Mouse (Mus musculus) frontal cortex, adult (tissue): ENCODE data around the gene Fgf14.
"Not testable (repeated sequence)": the region's sequence is repeated elsewhere in the genome, so short reads cannot be mapped to it uniquely, and the experiment has no call there.

Source experiments
- ATAC-seq: cut with Nextera tagmentation; 2 replicates; pipeline ENCODE4 v1.9.2; 2017; ENCODE audit warnings: mild to moderate bottlenecking, moderate library complexity, mixed read lengths; ENCODE audit not compliant: low TSS enrichment

Fgf14 gene

DNA sequence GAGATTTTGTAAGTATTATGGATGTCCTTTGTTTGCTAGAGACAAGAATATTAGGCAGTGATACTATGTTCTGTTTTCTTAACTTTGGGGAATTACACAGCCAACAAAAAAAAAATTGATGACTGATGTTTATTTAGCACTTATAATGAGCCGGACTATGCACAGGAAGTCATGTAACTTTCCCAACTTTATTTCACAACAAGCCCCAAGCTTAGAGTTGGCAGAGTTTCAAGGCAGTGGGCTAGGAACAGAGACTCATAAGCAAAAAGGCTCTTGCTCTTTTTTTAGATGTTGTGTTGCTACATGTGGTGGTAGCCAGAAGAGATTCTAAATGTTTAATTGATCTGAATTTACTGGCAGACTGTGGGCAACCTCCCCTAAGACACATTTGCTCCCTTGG lies 191.7 kb downstream of the Fgf14 start:
- ATAC-seq = peak; percentile 34; the same call in 1 of the 2 replicates

DNA sequence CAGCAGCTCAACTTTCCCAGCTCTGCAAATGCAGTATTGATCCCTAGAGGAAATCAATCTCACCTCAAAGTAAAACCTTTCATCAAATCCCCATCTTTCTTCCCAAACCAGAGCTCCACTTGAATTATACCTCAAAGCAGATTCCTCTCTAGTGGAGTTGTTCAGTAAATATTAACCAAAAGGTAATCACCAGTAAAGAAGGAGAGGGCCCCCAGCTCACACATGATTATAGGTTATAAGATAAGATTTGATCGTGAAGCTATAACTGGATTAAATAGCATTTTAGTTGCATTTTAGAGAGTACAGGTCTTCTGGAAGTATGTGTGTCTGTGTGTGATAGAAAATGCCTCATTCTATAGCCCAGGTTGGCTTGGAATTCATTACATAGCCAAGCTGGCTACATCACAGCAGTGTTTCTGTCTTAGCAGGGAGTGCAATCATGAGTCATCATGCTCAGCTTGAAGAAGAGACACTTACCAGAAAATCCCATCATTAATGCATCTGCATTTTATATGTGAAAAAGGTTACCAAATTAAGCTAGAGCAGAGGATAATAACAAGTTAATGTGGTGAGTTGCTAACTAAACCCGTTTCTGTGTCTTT lies 202.8 kb downstream of the Fgf14 start:
- peak; percentile 88 for ATAC-seq

- ATAC-seq = peak; percentile 73
Observed at GRCm38 (mm10) chr14:124470909-124471308, 206.0 kb downstream of the Fgf14 start.

DNA sequence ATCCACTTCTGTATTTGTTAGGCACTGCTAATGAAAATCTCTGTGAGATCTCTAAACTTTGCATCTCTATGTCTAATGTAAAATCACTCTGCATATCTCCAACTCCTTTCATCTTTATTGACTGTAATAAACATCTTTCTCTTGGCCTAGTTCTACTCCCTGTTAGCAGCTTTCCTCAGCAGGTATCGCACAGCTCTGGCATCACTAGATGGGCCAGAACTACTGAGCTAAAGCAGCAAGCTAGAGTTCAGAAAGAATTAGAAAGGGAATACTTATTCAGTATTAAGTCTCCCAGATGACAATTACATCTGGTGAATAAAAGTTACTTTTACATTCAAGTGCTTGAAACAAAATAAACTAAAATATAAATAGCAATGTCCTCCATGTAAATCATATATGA lies 221.8 kb downstream of the Fgf14 start:
- no peak for ATAC-seq

- ATAC-seq = no peak
Observed at GRCm38 (mm10) chr14:124446096-124446840, 230.7 kb downstream of the Fgf14 start.

GRCm38 (mm10) chr14:124444831-124445230 lies 232.1 kb downstream of the Fgf14 start:
- ATAC-seq = peak; percentile 84

DNA sequence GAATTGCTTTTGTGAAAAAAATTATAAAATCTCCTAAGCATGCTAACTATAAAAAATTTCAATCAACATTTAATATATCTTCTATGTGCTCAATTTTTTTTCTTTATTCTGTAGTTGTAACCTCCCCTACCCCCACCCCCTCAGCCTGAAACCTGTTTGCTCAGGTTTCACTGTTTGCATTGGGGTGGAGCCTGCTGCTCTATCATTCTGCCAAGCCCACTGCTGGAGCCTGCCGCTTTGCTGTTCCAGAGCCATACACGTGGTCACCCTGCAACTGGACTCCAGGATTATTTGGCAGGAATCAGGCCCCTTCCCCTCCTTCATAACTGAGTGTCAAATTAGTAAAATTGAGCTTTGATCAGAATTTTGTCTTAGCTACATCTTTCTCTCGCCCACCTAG lies 237.6 kb downstream of the Fgf14 start:
- ATAC-seq = not testable (repeated sequence)

DNA sequence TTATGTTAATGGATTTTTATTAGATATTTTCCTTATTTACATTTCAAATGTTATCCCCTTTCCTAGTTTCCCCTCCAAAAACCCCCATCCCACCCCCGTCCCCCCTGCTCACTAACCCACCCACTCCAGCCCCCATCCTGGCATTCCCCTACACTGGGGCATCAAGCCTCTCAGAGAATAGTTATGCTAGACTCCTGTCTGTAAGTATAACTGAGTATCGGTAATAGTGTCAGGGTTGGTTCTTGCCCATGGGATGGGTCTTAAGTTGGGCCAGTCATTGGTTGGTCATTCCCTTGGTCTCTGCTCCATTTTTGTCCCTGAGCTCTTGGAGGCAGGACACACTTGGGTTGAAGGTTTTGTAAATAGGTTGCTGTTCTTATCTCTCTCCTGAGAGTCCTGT lies 265.0 kb downstream of the Fgf14 start:
- no peak for ATAC-seq

DNA sequence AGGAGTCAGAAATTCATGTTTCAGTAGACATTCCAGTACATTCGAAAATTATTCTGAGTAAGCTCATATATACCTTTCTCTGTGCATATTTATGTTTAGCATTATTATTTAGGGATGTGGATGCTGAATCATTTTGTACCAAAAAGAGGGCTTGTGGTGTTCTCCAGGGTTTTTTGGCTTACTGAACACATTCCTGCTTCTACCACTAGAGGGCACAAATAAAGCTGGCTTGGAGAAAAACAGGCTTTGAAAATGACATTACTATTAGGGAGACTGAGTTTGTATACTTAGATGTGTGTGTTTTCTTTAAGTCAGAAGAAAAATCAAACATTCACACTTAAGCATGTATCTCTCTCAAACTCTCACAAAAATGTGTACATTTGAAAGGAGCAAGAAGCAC lies 266.0 kb downstream of the Fgf14 start:
- peak; percentile 72 for ATAC-seq

DNA sequence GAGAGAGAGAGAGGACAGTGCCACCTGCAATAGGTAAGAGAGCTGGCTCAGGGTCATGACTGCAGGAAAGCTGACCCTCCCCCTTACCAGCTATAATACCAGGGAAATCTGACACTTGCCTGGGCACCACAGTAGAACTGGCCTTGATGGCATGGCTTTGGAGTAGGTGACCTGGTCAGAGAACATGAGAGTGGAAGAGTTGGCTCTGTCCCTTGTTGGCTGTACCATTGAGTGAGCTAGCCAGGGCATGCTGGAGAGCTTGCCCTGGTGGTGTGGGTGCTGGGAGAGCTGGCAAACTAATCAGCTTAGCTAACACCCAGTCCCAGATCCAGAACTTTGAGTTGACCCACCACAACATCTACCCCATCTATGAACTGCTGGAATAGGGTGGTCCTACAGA lies 348.5 kb downstream of the Fgf14 start:
- no peak for ATAC-seq

GRCm38 (mm10) chr14:124319017-124319718 lies 357.8 kb downstream of the Fgf14 start:
- no peak for ATAC-seq

DNA sequence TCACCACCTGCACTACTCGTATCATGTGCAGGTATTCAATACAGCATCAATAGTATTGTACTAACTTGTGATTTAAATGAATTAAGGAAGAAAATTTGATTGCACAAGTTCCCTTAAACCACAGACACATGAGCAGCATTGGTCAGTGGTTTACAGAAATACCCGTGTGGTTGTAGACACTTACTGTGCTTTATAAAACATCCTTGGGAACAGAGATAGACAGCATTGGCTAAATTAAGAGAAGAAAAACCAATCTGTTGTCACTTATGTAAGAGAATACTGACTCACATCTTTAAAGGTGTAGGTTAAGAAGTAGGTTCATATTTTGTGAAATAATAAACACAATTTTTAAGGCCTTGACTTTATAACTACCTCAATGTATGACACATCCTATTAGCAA lies 361.4 kb downstream of the Fgf14 start:
- peak; percentile 91 for ATAC-seq

DNA sequence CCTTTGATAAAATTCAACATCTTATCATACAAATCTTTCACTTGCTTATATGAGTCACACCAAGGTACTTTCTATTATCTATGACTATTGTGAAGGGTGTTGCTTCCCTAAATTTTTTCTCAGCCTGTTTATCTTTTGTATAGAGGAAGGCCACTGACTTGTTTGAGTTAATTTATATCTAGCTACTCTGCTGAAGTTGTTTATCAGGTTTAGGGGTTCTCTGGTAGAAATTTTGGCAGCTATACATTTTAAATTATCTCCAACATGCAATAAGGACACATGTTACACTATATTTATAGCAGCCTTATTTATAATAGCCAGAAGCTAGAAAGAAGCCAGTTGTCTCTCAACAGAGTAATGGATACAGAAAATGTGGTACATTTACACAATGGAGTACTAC lies 389.9 kb downstream of the Fgf14 start:
- no peak for ATAC-seq

DNA sequence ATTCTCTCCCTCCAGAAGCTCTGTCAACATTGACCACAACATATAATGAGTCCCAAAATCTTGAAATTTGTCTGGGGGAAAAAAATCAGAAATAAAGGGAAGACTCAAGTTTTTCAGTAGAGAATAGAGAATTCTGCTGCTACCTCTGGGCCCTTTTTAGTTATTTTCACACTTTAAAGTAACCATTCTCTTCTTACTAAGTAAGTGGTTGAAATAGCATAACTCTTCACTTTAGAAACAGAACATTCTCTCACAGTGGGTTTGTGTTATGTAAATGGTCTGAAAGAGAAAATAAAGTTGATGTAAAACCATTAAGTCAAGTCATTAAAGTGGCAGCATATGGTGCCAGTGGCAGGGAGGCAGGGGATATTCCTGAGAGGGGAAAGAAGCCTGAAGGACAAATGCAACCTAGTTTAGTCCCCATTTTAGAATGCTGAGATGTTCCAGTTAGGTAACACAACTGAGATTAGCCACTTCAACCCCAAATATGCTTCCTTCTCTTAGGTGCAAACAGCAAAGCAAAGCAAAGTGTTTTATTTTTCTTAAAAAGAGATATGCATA lies 398.5 kb downstream of the Fgf14 start:
- peak; percentile 90 for ATAC-seq

DNA sequence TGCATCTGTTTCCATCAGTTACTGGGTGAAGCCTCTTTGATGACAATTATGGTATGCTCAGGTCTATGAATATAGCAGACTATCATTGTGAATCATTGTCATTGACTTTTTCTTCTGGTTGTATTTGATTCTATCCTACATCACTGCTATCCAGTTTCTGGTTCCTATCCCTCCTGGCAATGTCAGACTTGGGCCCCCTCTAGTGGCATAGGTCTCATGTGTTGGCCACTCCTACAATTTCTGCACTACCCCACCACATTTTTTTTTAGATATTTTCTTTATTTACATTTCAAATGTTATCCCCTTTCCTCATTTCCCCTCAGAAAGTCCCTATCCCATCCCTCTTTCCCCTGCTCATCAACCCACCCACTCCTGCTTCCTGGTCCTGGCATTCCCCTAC lies 409.9 kb downstream of the Fgf14 start:
- no peak for ATAC-seq

DNA sequence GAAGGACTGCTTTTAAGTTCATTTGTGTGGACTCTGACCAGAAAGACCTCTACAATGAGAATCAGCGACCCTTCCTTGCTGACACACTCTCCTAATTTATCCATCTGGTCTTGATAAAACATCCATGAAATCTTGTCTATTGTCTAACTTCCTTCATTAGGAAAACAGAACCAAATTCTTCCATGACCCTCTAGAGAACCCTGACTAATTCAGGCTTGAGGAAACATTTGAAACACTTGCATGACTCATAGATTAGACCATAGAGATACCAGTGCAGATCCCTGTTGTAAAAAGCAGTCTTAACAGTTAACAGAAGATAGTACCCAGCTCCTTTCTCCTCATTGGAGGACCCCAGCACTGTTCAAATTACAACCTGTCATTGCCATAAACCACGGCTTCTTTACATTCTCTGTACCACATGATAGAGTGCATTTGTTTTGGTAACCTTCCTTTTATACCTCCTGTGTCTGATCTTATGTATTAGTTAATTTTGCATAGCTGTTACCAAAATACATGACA lies 412.3 kb downstream of the Fgf14 start:
- no peak for ATAC-seq

DNA sequence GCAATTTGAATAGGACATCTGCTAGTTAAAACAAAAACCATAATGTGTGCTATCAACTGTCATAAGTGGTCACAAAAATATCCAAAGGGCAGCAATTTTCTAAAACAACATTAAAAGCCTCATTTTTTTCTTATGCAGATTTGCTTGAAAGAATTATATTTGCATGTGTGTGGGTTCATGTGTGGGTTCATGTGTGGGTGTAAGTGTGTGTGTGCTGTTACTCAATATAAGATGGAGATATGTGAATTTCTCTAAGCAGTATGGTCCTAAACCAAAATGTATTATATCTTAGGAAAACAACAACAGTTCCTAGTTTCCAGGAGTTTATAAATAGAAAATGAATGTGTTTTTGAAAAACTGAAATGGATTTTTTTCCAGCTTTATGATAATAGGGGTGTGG lies 413.7 kb downstream of the Fgf14 start:
- peak; percentile 79 for ATAC-seq

DNA sequence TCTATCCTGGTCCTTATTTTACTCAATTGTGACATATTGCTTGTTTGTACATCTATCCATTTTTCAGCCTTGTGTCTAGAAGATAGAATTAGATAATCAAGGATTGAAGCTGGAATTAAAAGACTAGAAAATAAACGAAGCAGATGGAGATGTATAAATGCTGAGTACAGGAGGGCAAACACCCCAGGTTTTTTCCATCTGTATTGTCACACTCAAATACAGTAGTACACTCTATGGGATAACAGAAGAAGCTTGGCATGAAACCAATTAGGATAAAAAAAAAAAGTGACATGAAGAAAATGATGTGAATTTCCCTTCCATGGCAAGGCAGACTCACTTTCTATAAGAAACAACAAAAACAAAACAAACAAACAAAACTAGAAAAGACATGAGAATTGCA lies 429.4 kb downstream of the Fgf14 start:
- no peak for ATAC-seq

DNA sequence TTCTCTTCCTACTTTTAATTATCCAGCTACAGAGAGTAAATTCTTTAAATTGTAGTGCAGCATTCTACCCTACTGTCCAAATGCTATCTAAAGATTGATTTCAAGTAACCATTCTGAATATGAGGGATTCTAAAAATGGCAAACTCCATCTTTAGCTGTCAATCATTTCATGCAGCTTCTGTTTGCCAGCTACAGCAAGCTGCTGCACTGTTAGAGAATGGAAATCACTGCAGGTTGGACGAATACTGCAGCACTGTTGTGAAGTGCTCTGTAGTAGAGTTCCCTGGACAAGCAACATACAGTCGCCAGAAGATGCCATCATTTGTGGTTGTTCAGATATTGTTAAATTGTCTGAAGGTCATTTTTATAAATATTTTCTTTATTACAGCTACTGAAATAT lies 453.5 kb downstream of the Fgf14 start:
- peak; percentile 48 for ATAC-seq

GRCm38 (mm10) chr14:124222447-124222846 lies 454.5 kb downstream of the Fgf14 start:
- ATAC-seq = peak; percentile 66

GRCm38 (mm10) chr14:124220979-124221378 lies 455.9 kb downstream of the Fgf14 start:
- ATAC-seq = peak; percentile 71; the same call in 1 of the 2 replicates

- peak; percentile 81 for ATAC-seq
Observed at GRCm38 (mm10) chr14:124195806-124196205, 481.1 kb downstream of the Fgf14 start.
